ENCODE assay signal across 9 mouse cellular contexts in genomic region chr4:53451887-53452286, GRCm38 (mm10). TPM values are rescaled to one million over a fixed set of nuclear protein-coding genes. Genes with fewer than 3 reads are reported as not detected.
DNase-seq lines count a peak whose midpoint lies in the region; ATAC-seq and TF ChIP-seq lines count a peak whose summit lies in the region.
"Had no signal": no experiment of that assay in that cellular context is flagged by ENCODE, and none has a peak within 500 bp of the region (broad histone marks: within the 10 kb centered on the region; RNA-seq: fewer than 3 reads in every experiment).

No protein-coding gene starts in this region.

- no peaks in the 10 kb centered on the region for H3K79me2 ChIP-seq in MEL (ENCODE audit: control insufficient read depth, insufficient read depth, low read length, poor library complexity)

- TF ChIP-seq EP300 in MEL (IDR thresholded peaks at IDR 0.05; ENCODE audit: low read depth in 1 of 2, low read length in 2 of 2), result no peak

- no peak overlapping the region for H3K4me3 ChIP-seq in kidney, embryonic 14.5 days (ENCODE audit: low read length)
- H3K4me3 ChIP-seq in MEL (ENCODE audit: control insufficient read depth in 1 of 2, insufficient read depth in 1 of 2, low read depth in 2 of 2, low read length in 2 of 2), result no peak overlapping the region
- H3K4me3 ChIP-seq in lung, adult 2 months (replicated peaks; ENCODE audit: extremely low read depth, low read depth, low read length), result no peak overlapping the region
- no peak overlapping the region for H3K4me3 ChIP-seq in forebrain, embryonic 10.5 days
- H3K4me3 ChIP-seq: limb, embryonic 15.5 days had no signal

- WGBS in kidney, embryonic 14.5 days, result 52% methylated on average over 4 of the region's 4 CpGs
- WGBS in lung, adult 2 months, result 13% methylated on average over 4 of the region's 4 CpGs
- 64% methylated on average over 4 of the region's 4 CpGs for WGBS in forebrain, embryonic 10.5 days

- no peaks in the 10 kb centered on the region for H3K27me3 ChIP-seq in kidney, embryonic 14.5 days (ENCODE audit: control insufficient read depth, insufficient read depth, low read length)
- no peaks in the 10 kb centered on the region for H3K27me3 ChIP-seq in MEL (ENCODE audit: control insufficient read depth in 1 of 2, insufficient read depth in 2 of 2, low read length in 2 of 2)
- no peaks in the 10 kb centered on the region for H3K27me3 ChIP-seq in forebrain, embryonic 10.5 days (ENCODE audit: poor library complexity, severe bottlenecking)
- H3K27me3 ChIP-seq: limb, embryonic 15.5 days had no signal

- H3K36me3 ChIP-seq in kidney, embryonic 14.5 days (ENCODE audit: control insufficient read depth, insufficient read depth, low read length), result no peaks in the 10 kb centered on the region
- H3K36me3 ChIP-seq in MEL (ENCODE audit: control insufficient read depth in 1 of 2, insufficient read depth in 2 of 2, low read length in 2 of 2), result no peaks in the 10 kb centered on the region
- no peaks in the 10 kb centered on the region for H3K36me3 ChIP-seq in forebrain, embryonic 10.5 days (replicated peaks)
- H3K36me3 ChIP-seq: limb, embryonic 15.5 days had no signal

- no peak for TF ChIP-seq POLR2A in MEL (IDR thresholded peaks at IDR 0.05; ENCODE audit: control insufficient read depth in 1 of 2, insufficient read depth in 1 of 2, low read depth in 1 of 2, low read length in 2 of 2, poor library complexity in 1 of 2)
- TF ChIP-seq POLR2A in lung, adult 2 months (IDR thresholded peaks at IDR 0.05; ENCODE audit: borderline replicate concordance, extremely low read depth, low read depth, low read length), result no peak

- no peak overlapping the region for H3K9ac ChIP-seq in kidney, embryonic 14.5 days (ENCODE audit: low read depth, low read length)
- no peak overlapping the region for H3K9ac ChIP-seq in MEL (ENCODE audit: control insufficient read depth, low read depth, low read length, poor library complexity, severe bottlenecking)
- H3K9ac ChIP-seq: limb, embryonic 15.5 days had no signal

- intact Hi-C loops in gastrocnemius, postnatal 14 days (cut with DNase I; ENCODE audit: low total_unique reads), result no loop called here

- no peak for DNase-seq in kidney, adult 18-20 months
- peak; percentile 21 for DNase-seq in MEL (ENCODE audit: low read depth, low spot score)
- DNase-seq in gastrocnemius, postnatal 14 days, result peak; percentile 26
- peak; percentile 30 for DNase-seq in lung, adult 2 months
- no peak for DNase-seq in retina, embryonic 14.5 days (ENCODE audit: low spot score)
- no peak for DNase-seq in right cerebral cortex, adult 18-20 months
- no peak for DNase-seq in forebrain, embryonic 10.5 days (ENCODE audit: extremely low spot score, low spot score)

- TF ChIP-seq CTCF in MEL (IDR thresholded peaks at IDR 0.05 in 2 of 3, conservative IDR thresholded peaks at IDR 0.05 in 1 of 3; ENCODE audit: control insufficient read depth in 1 of 3, insufficient read depth in 1 of 3, low read depth in 2 of 3, low read length in 3 of 3, poor library complexity in 1 of 3, severe bottlenecking in 1 of 3), result peak in 1 of 3 experiments; percentile 26; a peak in 2 of 6 replicates
- TF ChIP-seq CTCF in lung, adult 2 months (IDR thresholded peaks at IDR 0.05; ENCODE audit: insufficient read depth, low read length), result peak; percentile 42; the same call in 1 of the 2 replicates

- TF ChIP-seq RAD21 in MEL (IDR thresholded peaks at IDR 0.05; ENCODE audit: low read depth, low read length), result no peak; the same call in 1 of the 2 replicates

- H3K9me3 ChIP-seq in kidney, embryonic 14.5 days (ENCODE audit: control insufficient read depth, low read length), result no peaks in the 10 kb centered on the region
- no peaks in the 10 kb centered on the region for H3K9me3 ChIP-seq in MEL (replicated peaks; ENCODE audit: insufficient read depth, low read length)
- no peaks in the 10 kb centered on the region for H3K9me3 ChIP-seq in forebrain, embryonic 10.5 days
- H3K9me3 ChIP-seq: limb, embryonic 15.5 days had no signal

- H3K4me1 ChIP-seq in kidney, embryonic 14.5 days (ENCODE audit: control insufficient read depth, insufficient read depth, low read length), result peaks cover 25% of the 10 kb centered on the region
- H3K4me1 ChIP-seq in MEL (ENCODE audit: control insufficient read depth in 1 of 2, insufficient read depth in 2 of 2, low read length in 2 of 2), result peaks cover 2 to 3% of the 10 kb centered on the region in 2 experiments
- H3K4me1 ChIP-seq in lung, adult 2 months (ENCODE audit: control insufficient read depth, insufficient read depth, low read length), result peaks cover 9% of the 10 kb centered on the region
- peaks cover 8% of the 10 kb centered on the region for H3K4me1 ChIP-seq in forebrain, embryonic 10.5 days

- H3K27ac ChIP-seq in kidney, embryonic 14.5 days (ENCODE audit: low read depth, low read length), result no peak overlapping the region
- no peak overlapping the region for H3K27ac ChIP-seq in MEL (ENCODE audit: control insufficient read depth, low read depth, low read length)
- H3K27ac ChIP-seq in forebrain, embryonic 10.5 days, result no peak overlapping the region

- no peak overlapping the region for H3K4me2 ChIP-seq in kidney, embryonic 14.5 days (replicated peaks; ENCODE audit: low read depth, low read length)
- H3K4me2 ChIP-seq: limb, embryonic 15.5 days had no signal

- ATAC-seq in kidney, embryonic 14.5 days (ENCODE audit: low FRiP score, low TSS enrichment), result peak; percentile 44; the same call in 1 of the 2 replicates

TF ChIP-seq in MEL, 35 proteins besides CTCF, POLR2A, EP300 and RAD21:
- TF ChIP-seq SMC3 (IDR thresholded peaks at IDR 0.05; ENCODE audit: low read depth, low read length) (peak; percentile 29), JUND (IDR thresholded peaks at IDR 0.05; ENCODE audit: low read depth, low read length) (no peak)

RNA-seq across cellular contexts. Expression of gene Slc44a1, which starts 11.7 kb away (rescaled TPM):
- polyA plus RNA-seq in kidney, embryonic 14.5 days (2014; fragmentation: Nextera tagmentation; extraction: Ambion mirVana), result 26.8 and 48.8 TPM in 2 replicates
- total RNA-seq in MEL (2012; rRNA removed), result 9.2 and 9.6 TPM in 2 replicates
- 10 to 100 TPM in 1 of 2 experiments, not detected in 1; 10.6 TPM for polyA plus RNA-seq in MEL (2012; ENCODE audit: insufficient read depth in 1 of 2, insufficient read length in 2 of 2, low read depth in 1 of 2, low replicate concordance in 2 of 2, missing spikeins in 1 of 2)
- total RNA-seq in gastrocnemius, postnatal 14 days (2021), result 10 to 100 TPM; 26.6 to 30.3 TPM
- polyA plus RNA-seq in lung, adult 2 months (2012; rRNA removed), result 29.0 and 45.2 TPM in 2 replicates
- 9.9 and 10.4 TPM in 2 replicates for polyA plus RNA-seq in forebrain, embryonic 10.5 days (2016; fragmentation: Nextera tagmentation; extraction: Ambion mirVana)

Comparison
In these comparisons a context has a peak if more than half of its experiments do, and no peak if none do; other contexts are left out.
1. DNase-seq: peak in MEL (single experiment), gastrocnemius, postnatal 14 days (single experiment) and lung, adult 2 months (single experiment); none in kidney, adult 18-20 months (single experiment), retina, embryonic 14.5 days (single experiment), right cerebral cortex, adult 18-20 months (single experiment) and forebrain, embryonic 10.5 days (single experiment).